Mouse (Mus musculus) liver, postnatal 0 days (tissue): ENCODE results near the gene Map3k13. TPM values are rescaled to one million over a fixed set of nuclear protein-coding genes. Genes with fewer than 3 reads are reported as not detected.
"Not testable (repeated sequence)": the region's sequence is repeated elsewhere in the genome, so short reads cannot be mapped to it uniquely, and the experiment has no call there.

Experiments
- ATAC-seq: fragments of 200-750 bp; cut with Nextera tagmentation; 2 replicates; pipeline ENCODE4 v1.8.0; 2017; ENCODE audit warnings: mild to moderate bottlenecking, moderate library complexity
- DNase-seq: peaks from one replicate; pipeline ENCODE4 v3.0.0-alpha.2; 2016
- H3K27ac ChIP-seq: fragments of 300-500 bp; sonication (generic); 2 replicates; pipeline ENCODE4 v1.5.1; 2014; ENCODE audit warnings: antibody characterized with exemption, moderate library complexity, mild to moderate bottlenecking, low read depth
- H3K27me3 ChIP-seq: fragments of 300-500 bp; sonication (generic); 2 replicates; pipeline ENCODE4 v1.6.1; 2014; ENCODE audit warnings: low read length, control low read depth, mixed read lengths; ENCODE audit not compliant: insufficient read depth
- H3K36me3 ChIP-seq: fragments of 300-500 bp; sonication (generic); replicated peaks from 2 replicates; pipeline ENCODE4 v1.6.1; 2014; ENCODE audit warnings: mild to moderate bottlenecking, control low read depth, low read length, moderate library complexity, mixed read lengths; ENCODE audit not compliant: insufficient read depth
- H3K4me1 ChIP-seq: fragments of 300-500 bp; sonication (generic); 2 replicates; pipeline ENCODE4 v1.6.1; 2014; ENCODE audit warnings: antibody characterized with exemption, mild to moderate bottlenecking, control low read depth; ENCODE audit not compliant: insufficient read depth
- H3K4me2 ChIP-seq: fragments of 300-500 bp; sonication (generic); 2 replicates; pipeline ENCODE4 v1.6.1; 2014; ENCODE audit warnings: low read depth, mild to moderate bottlenecking, low read length, moderate library complexity, mixed read lengths
- H3K4me3 ChIP-seq: fragments of 300-500 bp; sonication (generic); 2 replicates; pipeline ENCODE4 v1.5.1; 2014; ENCODE audit warnings: low read depth, low read length
- H3K9ac ChIP-seq: fragments of 300-500 bp; sonication (generic); replicated peaks from 2 replicates; pipeline ENCODE4 v1.6.1; 2014; ENCODE audit warnings: mild to moderate bottlenecking, moderate library complexity
- H3K9me3 ChIP-seq: fragments of 300-500 bp; sonication (generic); 2 replicates; pipeline ENCODE4 v1.6.1; 2016; ENCODE audit warnings: mild to moderate bottlenecking, control low read depth, low read length, mixed read lengths
- CTCF ChIP-seq: sonication (generic); IDR thresholded peaks from 2 replicates; pipeline ENCODE4 v1.5.1; 2016; ENCODE audit warnings: antibody characterized with exemption, low read depth
- EP300 ChIP-seq: IDR thresholded peaks from 2 replicates; pipeline ENCODE4 v1.6.1; 2016; ENCODE audit warnings: antibody characterized with exemption, low read depth, mild to moderate bottlenecking
- WGBS: fragments of 180-500 bp; shearing (Covaris S2); extraction: QIAGEN DNeasy Blood & Tissue Kit; methylation state at CpG from one replicate; pipeline ENCODE4 v1.1.7; 2014; ENCODE audit not compliant: insufficient replicate concordance; 5-methylcytosine and 5-hydroxymethylcytosine counted together
- polyA plus RNA-seq: library from polyadenylated mRNA; unstranded; fragments of >200 nt; fragmentation: Nextera tagmentation; extraction: Ambion mirVana; gene quantifications from 2 replicates; pipeline ENCODE4 v1.2.1, GENCODE M21; 2015

The Map3k13 gene
- polyA plus RNA-seq, 1 experiment from 2014 or later = 1.2 TPM

GRCm38 (mm10) chr16:21794697-21795045 is 525 bp downstream of the Map3k13 start:
- TF ChIP-seq EP300 = no peak
- no peak for TF ChIP-seq CTCF
- peak overlapping the region; percentile 78 for H3K4me2 ChIP-seq
- no peaks in the 10 kb centered on the region for H3K9me3 ChIP-seq
- ATAC-seq (no peak), DNase-seq (no peak)
- H3K36me3 ChIP-seq = 0 out of 2 replicates have a peak, but pooled peaks cover 2% of the 10 kb centered on the region
- peak overlapping the region; percentile 69 for H3K4me3 ChIP-seq
- peaks cover 27% of the 10 kb centered on the region for H3K4me1 ChIP-seq
- peak overlapping the region; percentile 85 for H3K27ac ChIP-seq
- WGBS = under 1% methylated on average over 14 of the region's 14 CpGs
- no peaks in the 10 kb centered on the region for H3K27me3 ChIP-seq
- peak overlapping the region; percentile 69 for H3K9ac ChIP-seq

DNA sequence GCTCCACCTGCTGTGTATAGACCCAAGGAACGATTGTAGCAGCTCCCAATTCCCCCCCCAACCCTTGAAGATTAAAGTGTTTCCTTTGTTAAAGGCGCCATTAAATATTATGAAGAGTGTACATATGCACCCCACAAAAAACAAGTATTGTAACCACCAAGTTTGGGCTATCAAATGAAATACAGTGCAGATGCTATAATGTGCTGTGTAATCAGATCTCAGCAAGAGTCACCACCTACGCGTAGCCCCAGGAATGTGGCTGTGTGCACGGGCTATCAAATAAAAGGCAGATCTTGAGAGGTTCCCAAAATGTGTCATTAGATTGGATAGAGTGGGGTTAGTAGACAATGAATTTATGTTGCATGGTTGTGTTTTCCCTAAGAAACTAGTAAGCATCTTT is 925 bp downstream of the Map3k13 start:
- no peak for ATAC-seq
- no peak for TF ChIP-seq CTCF
- TF ChIP-seq EP300 = no peak

GRCm38 (mm10) chr16:21804258-21804657 is 10.1 kb downstream of the Map3k13 start:
- Histone ChIP-seq H3K27ac (no peak overlapping the region), H3K4me1 (no peaks in the 10 kb centered on the region), H3K27me3 (no peaks in the 10 kb centered on the region), H3K4me3 (no peak overlapping the region), H3K9ac (no peak overlapping the region), H3K36me3 (peaks cover 19% of the 10 kb centered on the region), H3K4me2 (no peak overlapping the region), H3K9me3 (no peaks in the 10 kb centered on the region)
- DNase-seq (peak; percentile 42), ATAC-seq (peak; percentile 74)
- TF ChIP-seq CTCF (no peak), EP300 (no peak)
- WGBS = 85% methylated on average over 1 of the region's 1 CpGs

More for the DNA sequence above, 925 bp downstream of the Map3k13 start:
- Histone ChIP-seq H3K4me3 (peak overlapping the region; percentile 69), H3K4me1 (peaks cover 27% of the 10 kb centered on the region), H3K9ac (peak overlapping the region; percentile 69), H3K27ac (no peak overlapping the region), H3K36me3 (0 out of 2 replicates have a peak, but pooled peaks cover 2% of the 10 kb centered on the region), H3K27me3 (no peaks in the 10 kb centered on the region), H3K9me3 (no peaks in the 10 kb centered on the region), H3K4me2 (peak overlapping the region; percentile 78)
- DNase-seq = no peak
- 32% methylated on average over 5 of the region's 5 CpGs for WGBS

GRCm38 (mm10) chr16:21806892-21807291 is 12.7 kb downstream of the Map3k13 start:
- no peaks in the 10 kb centered on the region for H3K4me1 ChIP-seq
- no peaks in the 10 kb centered on the region for H3K27me3 ChIP-seq
- no peak overlapping the region for H3K4me2 ChIP-seq
- H3K4me3 ChIP-seq = no peak overlapping the region
- ATAC-seq (no peak), DNase-seq (no peak)
- H3K36me3 ChIP-seq = peaks cover 6% of the 10 kb centered on the region
- WGBS = 85% methylated on average over 1 of the region's 1 CpGs
- H3K27ac ChIP-seq = no peak overlapping the region
- H3K9me3 ChIP-seq = no peaks in the 10 kb centered on the region
- no peak overlapping the region for H3K9ac ChIP-seq
- TF ChIP-seq CTCF (no peak), EP300 (no peak)

- not testable (repeated sequence) for DNase-seq, H3K4me2 ChIP-seq, H3K9ac ChIP-seq, ATAC-seq, H3K4me3 ChIP-seq, H3K9me3 ChIP-seq, H3K36me3 ChIP-seq, H3K27ac ChIP-seq, H3K27me3 ChIP-seq, H3K4me1 ChIP-seq
- WGBS = 84% methylated on average over 7 of the region's 7 CpGs
Observed at GRCm38 (mm10) chr16:21807786-21808185, 13.6 kb downstream of the Map3k13 start.

DNA sequence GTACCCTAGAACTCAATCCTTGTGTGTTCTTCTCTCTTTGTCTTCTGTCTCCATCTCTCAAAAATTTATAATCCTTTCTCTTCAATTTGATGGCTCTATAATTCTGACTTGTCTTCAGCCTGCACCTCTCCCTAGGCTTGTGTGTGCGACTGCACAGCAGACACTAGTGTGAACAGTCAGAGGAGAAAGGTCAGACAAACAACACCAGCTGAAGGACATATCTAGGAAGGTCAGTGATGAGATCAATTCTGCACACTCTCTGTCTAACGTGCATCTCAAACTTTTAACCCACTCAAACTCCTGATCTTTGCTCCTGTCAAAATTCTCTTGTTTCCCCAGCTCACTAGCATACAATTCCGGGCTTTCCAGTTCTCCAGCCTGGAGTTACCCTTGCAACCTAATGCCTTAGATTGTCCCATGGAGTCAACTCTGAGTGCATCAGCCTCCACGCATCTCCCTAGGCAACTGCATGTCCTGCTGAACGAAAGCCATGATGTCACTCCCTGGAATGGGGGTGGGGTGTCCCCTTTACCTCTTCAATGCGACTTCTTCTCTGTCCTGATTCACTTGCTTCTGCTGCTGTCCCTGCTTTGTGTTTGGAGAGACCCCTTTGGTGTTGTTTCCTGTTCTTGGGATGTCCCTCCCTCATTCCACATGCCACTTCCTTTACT is 19.2 kb downstream of the Map3k13 start:
- Histone ChIP-seq H3K27me3 (no peaks in the 10 kb centered on the region), H3K4me1 (peaks cover 10% of the 10 kb centered on the region), H3K27ac (peak overlapping the region; percentile 88), H3K4me2 (no peak overlapping the region), H3K9ac (0 out of 2 replicates have a peak overlapping the region, but pooled peaks have one; percentile 8), H3K36me3 (no peaks in the 10 kb centered on the region; the same call in 1 of the 2 replicates), H3K4me3 (no peak overlapping the region), H3K9me3 (no peaks in the 10 kb centered on the region)
- no peak for TF ChIP-seq EP300
- TF ChIP-seq CTCF = no peak
- WGBS = 49% methylated on average over 6 of the region's 6 CpGs
- ATAC-seq = peak; percentile 88
- DNase-seq = peak; percentile 54
